Mouse (Mus musculus): ENCODE measurements around the gene Rac2.

Gene Rac2

DNA sequence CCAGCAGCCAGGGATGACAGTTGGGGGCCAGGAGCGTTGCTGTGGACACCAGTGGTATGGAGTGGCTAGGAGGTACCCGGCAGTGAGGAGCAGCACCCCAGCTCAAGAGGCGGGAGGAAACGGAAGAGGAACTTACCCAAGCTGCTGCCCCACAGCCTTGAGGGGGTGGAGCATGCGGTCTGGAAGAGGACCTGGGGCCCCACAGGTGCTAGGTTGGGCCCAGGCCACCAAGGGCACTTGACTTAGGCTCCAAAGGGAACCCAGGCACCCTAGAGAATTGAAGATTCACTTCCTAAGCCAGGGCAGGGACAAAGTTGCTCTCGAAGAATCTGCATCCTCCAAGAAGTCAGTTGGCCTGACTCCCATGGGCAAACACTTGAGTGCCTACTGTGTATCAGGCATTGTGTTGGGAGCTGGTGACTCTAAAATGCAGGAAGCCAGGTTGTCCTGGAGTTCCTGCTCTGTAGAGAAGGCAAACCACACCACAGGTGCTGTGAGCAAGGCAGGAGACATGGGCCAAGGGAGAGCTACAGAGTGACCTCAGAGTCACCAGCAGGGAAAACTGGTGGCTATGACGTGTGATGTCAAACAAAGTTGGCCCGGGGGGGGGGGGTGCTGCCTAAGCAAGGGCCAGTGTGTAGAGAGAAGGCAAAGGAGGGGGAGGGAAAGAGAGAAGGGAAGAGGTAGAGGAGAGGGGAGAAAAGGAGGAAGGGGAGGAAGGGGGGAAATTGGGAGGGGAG is at the start of gene Rac2:
Gene Rac2, minus strand, starts transcription at position 126 of the 740 bp plus-strand sequence.
- DNase-seq (ENCODE audit: extremely low read depth, low read depth, low spot score) = no peak

DNA sequence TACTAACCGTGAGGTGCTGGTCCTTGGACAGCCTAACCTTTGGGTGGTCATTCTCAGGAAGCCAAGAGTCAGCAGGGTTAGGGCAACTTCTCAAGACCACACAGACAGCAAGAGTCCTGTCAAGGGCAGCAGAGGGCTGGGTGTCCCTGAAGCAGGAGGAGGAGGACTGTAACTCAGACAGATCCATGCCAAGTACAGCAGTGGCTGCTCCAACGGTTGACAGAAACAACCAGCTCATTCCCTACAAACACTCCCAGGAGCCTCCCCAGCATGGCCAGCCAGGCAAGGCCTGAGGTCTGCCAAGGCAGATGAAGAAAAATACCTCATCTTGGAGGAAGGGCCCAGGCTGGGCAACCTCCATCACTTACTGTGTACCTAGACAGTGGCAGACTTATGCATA is 44.4 kb upstream of the Rac2 start:
- DNase-seq (ENCODE audit: extremely low read depth, low read depth, low spot score) = no peak

DNA sequence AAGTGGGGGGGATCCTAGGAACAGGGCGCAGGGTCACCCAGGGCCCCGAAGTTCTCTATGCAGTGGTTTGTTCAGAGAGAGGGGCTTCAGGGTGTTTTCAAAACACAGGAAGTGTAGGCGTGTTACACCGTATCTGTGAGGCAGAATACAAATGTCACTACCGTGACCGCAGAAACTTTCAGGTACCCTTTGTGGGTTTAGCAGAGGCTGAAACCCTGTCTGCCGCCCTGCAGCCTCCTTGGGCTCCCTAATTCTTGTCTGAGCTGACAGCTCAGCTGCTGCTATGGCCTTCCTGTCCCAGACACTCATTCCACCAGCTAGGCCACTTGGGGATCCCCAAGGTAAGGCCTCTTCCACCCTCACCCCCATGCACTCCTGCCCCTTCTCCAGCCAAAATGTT is 42.0 kb upstream of the Rac2 start:
- no peak for DNase-seq (ENCODE audit: extremely low read depth, low read depth, low spot score)

DNA sequence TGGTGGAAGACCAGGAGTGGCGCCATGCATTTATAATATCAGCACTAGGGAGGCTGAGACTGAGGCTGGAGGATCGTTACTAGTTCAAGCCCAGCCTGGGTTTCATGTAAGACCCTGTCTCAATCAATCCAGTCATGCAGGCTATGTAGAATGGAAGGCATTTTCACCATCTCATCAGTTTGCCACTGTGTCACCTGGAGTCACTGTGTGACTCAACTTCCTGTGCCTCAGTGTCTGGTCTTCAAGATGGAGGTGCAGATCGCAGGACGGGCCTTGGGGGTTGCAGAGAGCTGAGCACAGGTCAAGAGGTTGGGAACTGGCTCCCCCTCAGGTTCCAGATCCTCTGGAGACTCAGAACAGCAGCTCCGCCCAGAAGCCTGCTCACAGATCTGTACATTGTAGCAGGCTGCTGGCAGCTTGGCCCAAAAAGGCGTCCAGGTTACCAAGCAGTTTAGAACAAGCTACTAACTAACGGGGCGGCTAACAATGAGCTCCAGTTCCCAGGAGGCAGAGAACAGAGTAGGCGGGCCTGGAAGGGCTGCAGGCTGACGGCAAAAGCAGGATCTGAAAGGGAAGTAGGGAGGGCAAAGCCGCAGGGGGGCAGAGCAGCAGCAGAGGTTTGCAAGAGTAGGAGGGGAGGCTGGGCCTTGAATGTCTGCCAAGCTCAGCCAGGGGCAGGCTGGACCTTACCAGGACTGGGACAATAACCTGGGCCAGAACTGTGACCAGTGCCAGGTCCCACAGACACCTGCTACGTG is 38.3 kb upstream of the Rac2 start:
- no peak for DNase-seq (ENCODE audit: extremely low read depth, low read depth, low spot score)

DNA sequence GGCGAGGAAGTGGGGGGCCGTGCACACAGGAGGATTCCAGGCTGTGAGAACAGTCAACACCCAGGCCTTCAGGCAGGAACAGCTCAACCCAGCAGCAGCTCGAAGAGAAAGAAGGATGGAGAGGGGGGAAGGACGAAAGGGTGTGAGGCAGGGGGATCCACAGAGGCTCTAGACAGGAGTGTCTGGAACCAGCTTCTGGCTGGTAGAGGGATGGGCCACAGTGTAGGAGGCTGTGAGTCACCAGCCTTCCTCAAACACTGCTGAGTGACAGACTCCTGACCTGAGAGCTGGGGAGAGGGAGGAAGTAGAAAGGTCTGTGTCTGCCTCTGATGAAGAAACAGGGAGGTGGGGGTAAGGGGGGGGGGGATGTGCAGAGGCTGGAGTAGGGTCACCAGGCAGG is 34.9 kb upstream of the Rac2 start:
- no peak for DNase-seq (ENCODE audit: extremely low read depth, low read depth, low spot score)

DNA sequence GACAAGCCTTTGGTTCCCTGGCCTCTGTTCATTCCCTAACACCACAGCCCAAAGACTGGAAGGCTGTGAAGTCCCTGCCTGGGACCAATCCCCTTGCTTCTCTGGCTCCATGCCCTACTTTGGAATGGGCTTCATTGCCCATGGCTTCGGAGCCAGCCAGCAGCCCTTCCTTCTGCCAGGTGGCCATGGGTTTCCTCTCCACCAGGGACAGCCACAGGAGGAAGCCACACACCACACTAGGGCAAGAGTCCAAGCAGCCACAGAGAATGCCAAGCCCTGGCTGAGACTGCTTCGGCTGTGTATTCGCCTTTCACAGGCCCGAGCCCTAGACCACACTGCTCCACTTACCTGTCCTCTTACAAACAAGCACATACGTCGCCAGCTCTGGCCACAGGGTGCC is 33.5 kb upstream of the Rac2 start:
- no peak for DNase-seq (ENCODE audit: extremely low read depth, low read depth, low spot score)

DNA sequence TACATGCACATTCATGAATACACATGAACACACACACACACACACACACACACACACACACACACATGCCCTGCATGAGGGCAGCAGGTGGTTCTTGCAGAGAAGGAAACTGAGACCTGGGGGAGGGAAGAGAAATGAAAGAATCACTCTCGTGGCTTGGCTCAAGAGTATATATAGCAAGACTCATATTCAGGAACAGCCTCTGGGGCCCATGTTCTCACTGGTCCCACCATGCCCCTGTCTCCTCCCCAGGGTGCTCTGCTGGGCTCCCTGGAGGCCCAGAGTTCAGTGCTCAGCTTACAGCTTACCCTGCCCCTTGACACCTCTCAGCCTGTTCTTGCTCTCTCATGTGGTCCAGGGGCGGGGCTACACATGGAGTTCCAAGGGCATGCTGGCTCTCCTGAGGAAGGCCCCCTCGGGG is 32.8 kb upstream of the Rac2 start:
- no peak for DNase-seq (ENCODE audit: extremely low read depth, low read depth, low spot score)

DNA sequence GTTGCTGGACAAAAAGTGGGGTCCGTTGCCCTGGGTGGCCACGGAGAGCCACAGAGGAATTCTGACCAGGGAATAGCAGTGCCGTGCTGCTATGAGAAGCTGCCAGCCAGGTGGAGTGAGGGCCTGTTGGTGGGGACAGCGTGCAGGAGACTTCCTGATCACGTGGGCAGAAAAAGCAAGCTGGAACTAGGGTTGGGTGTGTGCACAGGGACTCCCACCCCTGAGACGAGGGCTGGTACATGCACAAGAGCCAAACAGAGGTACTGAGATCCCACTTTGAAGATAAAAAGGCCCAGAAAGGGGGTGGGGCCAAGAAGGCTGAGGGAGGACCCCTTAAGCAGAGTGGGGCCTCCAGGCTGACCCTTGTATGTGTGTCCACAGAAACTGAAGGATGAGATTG is 31.7 kb upstream of the Rac2 start:
- no peak for DNase-seq (ENCODE audit: extremely low read depth, low read depth, low spot score)

DNA sequence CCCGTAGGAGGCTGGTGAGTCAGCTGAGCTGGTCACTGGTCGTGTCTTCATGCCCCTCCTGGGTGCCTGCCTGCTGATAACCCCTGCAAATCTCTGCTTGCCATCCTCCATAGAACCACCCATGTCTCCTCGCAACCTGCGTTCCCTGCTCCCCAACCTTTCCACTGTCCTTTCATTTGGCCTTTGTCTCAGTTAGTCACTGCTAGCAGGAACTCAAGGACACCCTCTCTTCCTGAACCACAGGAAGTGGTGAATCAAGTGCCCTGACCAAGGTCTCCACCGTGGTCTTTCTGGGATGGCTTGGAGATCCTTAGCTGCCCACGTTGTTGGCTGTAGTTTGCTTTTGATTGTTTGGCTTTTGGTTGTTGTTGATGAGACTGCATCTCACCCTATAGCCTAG is 28.6 kb upstream of the Rac2 start:
- no peak for DNase-seq (ENCODE audit: extremely low read depth, low read depth, low spot score)

DNA sequence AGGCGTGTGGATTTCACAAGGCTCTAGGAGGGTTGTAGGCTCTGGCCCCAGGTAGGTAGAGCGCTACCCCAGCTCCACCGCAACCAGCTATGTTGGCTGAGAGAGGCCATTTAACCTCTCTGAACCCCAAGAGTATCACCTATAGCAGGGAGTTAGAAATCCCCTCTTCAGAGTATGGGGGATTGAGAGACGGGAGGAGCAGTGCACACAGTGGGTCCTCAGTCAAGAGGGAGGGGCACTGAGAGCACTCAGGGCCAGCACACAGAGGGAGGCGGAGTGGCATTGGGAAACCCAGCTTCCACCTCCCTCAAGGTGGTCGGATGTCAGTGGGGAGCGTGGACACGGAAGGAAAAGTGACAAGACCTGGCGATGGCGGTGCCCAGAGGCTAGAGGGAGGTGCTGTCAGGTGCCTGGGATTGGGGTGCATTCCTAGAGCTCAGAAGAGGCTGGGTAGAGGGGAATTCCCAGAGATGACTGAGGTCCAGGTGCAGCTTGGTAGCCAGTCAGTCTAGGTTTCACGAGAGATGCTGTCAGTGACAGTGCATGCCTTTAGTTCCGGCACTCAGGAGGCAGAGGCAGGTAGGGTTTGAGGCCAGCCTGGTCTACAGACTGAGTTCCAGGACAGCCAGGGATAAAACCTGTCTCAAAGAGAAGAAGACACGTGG is 27.1 kb upstream of the Rac2 start:
- no peak for DNase-seq (ENCODE audit: extremely low read depth, low read depth, low spot score)

DNA sequence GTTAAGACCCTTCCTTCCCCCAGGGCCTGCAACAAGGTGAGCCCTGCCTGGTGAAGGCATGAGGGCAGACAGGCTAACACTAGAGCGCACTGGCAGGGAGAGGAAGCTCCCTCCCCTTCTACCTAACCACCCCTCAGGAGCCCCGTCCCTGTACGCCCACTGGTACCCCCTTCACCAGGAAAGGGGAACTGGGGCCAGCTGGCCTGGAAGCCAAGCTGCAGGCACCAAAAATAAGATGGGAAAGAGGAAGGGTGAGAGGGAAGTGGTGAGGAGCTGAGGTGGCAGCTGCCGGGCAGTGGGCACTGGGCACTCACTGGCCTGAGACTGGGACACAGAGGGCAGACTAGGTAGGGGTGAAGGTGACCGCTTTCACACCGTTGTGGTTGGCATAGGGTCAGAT is 26.5 kb upstream of the Rac2 start:
- no peak for DNase-seq (ENCODE audit: extremely low read depth, low read depth, low spot score)

DNA sequence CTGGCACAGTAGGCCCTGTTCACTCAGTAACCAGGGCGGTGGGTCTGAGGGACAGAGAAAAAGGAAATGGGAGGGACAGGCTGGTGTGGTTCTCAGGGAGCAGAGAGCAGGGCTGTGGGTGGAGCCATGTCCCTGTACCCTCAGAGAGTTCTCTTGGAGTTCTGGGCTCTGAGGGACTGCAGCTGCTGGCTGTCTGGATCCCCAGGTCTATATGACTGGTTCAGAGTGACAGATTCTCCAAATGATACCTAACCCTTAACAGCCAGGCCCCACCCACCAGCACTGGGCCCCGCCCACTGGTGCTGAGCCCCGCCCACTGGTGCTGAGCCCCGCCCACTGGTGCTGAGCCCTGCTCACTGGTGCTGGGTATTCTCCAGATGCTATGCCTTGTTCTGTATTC is 25.1 kb upstream of the Rac2 start:
- DNase-seq (ENCODE audit: extremely low read depth, low read depth, low spot score) = no peak

DNA sequence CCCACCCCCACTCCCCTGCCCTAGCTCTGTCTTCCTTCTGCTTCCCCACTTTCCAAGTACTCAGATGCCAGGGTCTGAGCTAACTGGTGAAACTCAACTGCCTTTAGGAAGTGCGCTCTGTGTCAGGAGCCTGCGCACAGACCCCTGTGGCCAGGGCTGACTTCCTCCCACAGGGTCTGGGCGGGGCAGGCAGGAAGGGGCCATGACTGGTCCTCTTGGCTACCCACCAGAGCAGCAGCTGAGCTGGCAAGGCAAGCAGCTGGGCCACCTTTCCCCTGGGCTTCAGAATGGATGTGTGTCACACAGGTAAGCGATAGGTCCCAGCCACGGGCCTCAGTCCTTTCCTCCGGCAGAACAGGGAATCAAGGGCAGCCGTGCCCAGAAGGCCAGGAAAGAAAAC is 24.3 kb upstream of the Rac2 start, which contains the start of gene Cyth4:
Gene Cyth4, plus strand, starts transcription at position 134 of the 400 bp plus-strand sequence.
- no peak for DNase-seq (ENCODE audit: extremely low read depth, low read depth, low spot score)

DNA sequence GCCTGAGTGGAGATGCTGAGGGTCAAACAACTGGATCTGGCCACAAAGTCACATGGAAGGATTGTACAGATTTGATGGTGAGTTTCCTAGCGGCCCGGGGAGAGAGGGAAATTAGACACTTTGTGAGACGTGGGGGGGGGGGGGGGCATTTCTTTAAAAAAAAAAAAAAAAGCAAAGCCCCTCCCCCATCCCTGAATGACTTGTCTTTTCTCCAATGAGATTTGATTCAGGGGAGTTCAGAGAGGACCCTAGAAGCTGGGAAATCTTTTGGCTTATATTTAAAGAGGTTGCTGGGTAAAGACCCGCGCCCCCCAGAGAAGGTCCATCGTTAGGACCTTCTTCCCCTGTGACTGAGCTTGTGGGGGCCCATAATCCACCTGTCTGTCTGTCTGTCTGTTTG is 23.9 kb upstream of the Rac2 start:
- DNase-seq (ENCODE audit: extremely low read depth, low read depth, low spot score) = no peak

DNA sequence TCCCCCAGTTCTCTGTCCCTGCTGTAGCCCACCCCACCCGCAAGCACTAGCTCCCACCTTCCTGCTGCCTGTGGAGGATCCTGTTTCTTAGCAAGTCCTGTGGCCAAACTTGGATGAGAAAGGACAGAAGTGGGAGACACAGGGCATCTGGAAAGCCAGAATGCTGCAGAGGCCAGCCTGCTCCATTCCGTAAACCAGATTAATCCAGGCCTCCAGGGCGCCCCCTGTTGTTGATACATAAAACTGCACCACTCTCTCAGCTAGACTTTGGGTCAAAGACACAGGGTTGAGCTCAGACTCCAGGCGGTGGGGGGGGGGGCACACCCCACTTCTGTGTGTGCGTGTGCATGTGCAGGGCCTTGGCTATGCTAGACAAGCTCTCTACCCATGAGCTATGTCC is 22.9 kb upstream of the Rac2 start:
- no peak for DNase-seq (ENCODE audit: extremely low read depth, low read depth, low spot score)

DNA sequence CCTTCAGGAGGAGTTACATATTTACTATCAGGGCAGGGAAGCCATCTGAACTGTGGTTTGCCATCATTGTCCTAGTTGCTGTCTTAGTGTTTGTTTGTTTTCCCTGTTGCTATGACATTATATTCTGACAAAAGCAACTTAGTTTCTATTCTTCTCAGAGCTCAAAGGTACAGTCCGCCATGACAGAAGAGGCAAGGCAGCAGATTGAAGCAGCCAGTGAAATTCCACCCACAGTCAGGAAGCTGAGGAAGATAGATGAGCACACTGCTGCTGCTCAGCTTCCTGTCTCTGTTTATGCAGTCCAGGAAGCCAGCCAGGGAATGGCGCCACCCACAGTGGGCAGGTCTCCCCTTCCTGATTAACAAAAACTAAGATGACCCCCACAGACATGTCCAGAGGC is 22.2 kb upstream of the Rac2 start:
- no peak for DNase-seq (ENCODE audit: extremely low read depth, low read depth, low spot score)

DNA sequence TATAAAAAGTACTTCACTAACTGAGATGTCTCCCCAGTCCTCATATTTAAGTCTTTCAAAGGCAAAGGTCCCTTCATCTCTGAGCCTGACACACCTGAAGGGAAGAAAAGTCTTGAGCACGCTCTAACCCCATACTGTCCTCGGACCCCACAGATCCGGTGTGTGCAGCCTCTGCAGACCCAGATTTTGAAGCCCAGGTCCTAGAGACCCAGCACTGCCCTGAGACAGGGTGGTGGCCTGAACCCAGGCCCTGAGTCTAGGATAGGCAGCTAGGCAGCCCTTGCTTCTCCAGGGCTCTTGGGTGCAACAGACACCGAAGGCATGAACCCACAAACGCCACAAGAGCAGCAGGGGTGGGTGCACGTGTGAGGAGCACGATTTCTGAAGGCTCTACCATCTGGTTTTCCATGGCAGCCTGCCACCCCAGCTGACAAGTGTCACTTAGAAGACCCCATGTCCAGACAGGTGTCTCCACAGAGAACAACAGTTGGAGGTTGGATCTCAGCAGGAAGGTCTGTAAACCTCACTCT is 21.4 kb upstream of the Rac2 start:
- DNase-seq (ENCODE audit: extremely low read depth, low read depth, low spot score) = no peak

DNA sequence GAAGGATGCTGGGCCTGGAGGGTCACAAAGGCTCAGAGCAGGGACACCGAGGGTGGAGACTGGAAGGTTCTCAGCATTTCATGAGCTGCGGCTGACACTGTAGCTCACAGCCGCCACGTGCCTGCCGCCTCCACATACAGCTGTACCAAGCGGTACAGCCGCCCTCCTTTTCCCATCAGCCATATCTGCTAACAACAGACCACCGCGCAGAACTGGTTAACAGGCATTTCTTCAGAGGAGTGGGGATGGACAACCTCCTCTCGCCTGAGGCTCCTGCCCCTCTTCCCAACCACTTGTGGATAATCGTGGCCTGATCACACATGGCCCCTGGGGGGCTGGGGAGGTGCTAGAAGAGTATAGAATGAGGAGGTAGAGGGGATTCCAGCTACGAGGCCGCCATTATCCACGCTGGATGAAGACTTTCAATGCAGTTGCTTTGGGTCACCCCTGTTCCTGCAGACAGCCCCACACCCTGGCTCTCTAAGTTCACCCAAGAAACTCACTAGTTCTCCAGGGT is 19.9 kb upstream of the Rac2 start:
- no peak for DNase-seq (ENCODE audit: extremely low read depth, low read depth, low spot score)

DNA sequence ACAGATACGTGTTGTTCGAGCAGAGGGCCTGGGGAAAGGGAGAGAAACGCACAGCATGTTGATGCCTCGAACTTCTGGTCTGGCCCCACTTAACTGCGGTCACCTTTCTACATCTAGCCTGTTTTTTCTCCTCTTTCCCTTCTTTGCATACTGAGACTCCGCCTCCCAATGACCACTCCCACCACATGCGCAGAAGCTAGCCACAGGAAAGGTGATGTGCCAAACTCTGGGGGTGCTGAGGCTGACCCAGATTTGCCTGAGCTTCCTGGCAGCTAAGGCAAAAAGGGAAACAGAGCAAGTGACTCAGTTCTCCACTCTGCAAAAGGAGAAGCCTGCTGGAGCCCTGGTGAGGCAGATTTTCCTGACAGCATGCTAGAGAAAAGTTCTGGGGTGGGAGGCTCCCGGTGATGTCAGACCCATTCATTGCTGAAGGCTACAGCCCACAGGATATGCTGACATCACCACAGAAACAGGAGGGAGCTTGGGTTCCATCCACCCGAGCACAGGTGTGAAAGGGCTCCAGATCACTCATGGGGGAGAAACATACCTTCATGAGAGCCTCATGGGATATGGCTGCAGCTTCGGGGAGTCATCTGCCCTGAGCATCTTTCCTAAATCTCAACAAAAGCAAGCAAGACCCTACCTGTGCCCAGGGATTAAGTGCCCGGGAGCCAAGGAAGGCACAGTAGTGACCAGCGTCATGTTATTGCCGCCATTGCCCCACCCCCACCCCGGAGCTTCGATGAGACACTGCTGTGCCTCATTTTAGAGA is 19.3 kb upstream of the Rac2 start:
- DNase-seq (ENCODE audit: extremely low read depth, low read depth, low spot score) = no peak

DNA sequence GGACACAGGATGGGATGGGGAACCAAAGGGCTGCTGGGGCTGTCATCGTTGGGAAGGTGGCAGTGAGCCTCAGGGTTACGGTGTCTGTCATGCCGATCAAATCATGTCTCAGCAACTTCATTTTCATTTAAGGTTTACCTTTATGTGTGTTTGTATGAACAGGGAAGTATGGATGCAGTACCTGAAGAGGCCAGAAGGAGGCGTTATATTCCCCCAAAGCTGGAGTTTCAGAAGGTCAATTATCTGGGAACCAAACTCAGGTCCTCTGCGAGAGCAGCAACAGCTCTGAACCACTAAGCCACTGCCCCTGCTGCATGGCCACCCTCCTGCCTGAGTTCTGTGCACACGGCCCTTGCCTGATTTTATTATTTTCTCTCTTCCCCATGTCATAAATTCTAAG is 18.2 kb upstream of the Rac2 start:
- no peak for DNase-seq (ENCODE audit: extremely low read depth, low read depth, low spot score)

DNA sequence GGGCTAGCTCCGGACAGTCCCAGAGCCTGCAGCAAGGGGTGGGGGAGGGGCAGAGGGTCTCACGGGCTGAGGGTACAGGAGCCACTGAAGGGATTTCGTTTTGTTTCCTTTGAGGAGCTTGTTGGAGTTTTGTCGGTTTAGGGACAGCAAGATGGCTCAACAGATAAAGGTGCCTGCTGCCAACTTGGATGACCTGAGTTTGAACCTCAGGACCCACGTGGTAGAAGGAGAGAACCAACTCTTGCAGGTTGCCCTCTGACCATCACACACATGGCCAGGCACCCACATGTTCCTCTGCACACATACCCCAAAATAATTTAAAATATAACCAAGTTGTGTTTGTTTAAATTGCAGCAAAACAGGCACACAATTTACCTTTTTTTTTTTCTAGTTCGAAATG is 17.4 kb upstream of the Rac2 start:
- no peak for DNase-seq (ENCODE audit: extremely low read depth, low read depth, low spot score)
